Mouse (Mus musculus) bone marrow, adult 2 months (tissue): ENCODE results near the gene Tac4. TPM values are rescaled to one million over a fixed set of nuclear protein-coding genes. Genes with fewer than 3 reads are reported as not detected.

ENCODE experiments used
- H3K27ac ChIP-seq: fragments of 200-500 bp; 2 replicates; pipeline ENCODE4 v1.5.1; 2012; ENCODE audit warnings: low read depth, mild to moderate bottlenecking, control low read depth, inconsistent platforms, low read length; ENCODE audit not compliant: control insufficient read depth, poor library complexity, insufficient read depth
- H3K4me1 ChIP-seq: fragments of 200-500 bp; 2 replicates; pipeline ENCODE4 v1.6.1; 2011; ENCODE audit warnings: low read length; ENCODE audit not compliant: control insufficient read depth, insufficient read depth
- H3K4me3 ChIP-seq: fragments of 200-500 bp; replicated peaks from 2 replicates; pipeline ENCODE3; 2011; ENCODE audit warnings: mild to moderate bottlenecking, low read depth, low read length, control low read depth; ENCODE audit not compliant: control insufficient read depth
- CTCF ChIP-seq: fragments of 200-500 bp; IDR thresholded peaks from 2 replicates; pipeline ENCODE4 v1.5.1; 2011; ENCODE audit warnings: low read length, control low read depth; ENCODE audit not compliant: control insufficient read depth, insufficient read depth
- POLR2A ChIP-seq: fragments of 200-500 bp; IDR thresholded peaks from 2 replicates; pipeline ENCODE4 v1.6.1; 2011; ENCODE audit warnings: low read depth, mild to moderate bottlenecking, control low read depth, low read length, borderline replicate concordance; ENCODE audit not compliant: control insufficient read depth
- WGBS: fragments of 180-500 bp; shearing (Covaris S2); methylation state at CpG from one replicate; pipeline ENCODE4 v1.1.7; 2018; 5-methylcytosine and 5-hydroxymethylcytosine counted together
- polyA plus RNA-seq: library from polyadenylated mRNA; stranded (reverse); fragments of >200 nt; gene quantifications from 2 replicates; pipeline ENCODE4 v1.2.4, GENCODE M21; 2011; ENCODE audit warnings: low replicate concordance; ENCODE audit not compliant: missing spikeins, insufficient read depth, insufficient read length

The Tac4 gene
- polyA plus RNA-seq, 1 experiment = not detected

DNA sequence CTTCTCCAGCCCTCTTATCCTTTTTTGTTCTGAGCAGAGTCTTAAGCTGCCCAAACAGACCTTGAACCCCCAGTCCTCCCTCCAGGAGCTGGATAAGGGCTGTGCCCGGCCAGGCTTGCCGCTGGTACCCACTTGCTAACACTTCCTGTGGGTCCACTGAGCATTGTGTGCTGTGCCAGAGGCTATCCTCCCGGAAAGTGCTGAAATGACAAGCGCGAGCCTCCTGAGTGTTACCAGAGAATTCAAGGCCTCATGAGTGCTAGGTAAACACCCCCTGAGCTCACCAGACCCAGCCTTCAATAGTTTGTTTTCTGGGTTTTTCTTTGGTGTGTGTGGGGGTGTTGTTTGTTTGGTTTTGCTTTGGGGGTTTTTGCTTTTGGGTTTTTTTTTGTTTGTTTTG lies 33.9 kb upstream of the Tac4 start:
- WGBS = 82% methylated on average over 5 of the region's 5 CpGs
- TF ChIP-seq POLR2A (no peak), CTCF (no peak)
- H3K4me3 ChIP-seq = no peak overlapping the region
- no peak overlapping the region for H3K27ac ChIP-seq
- no peaks in the 10 kb centered on the region for H3K4me1 ChIP-seq

DNA sequence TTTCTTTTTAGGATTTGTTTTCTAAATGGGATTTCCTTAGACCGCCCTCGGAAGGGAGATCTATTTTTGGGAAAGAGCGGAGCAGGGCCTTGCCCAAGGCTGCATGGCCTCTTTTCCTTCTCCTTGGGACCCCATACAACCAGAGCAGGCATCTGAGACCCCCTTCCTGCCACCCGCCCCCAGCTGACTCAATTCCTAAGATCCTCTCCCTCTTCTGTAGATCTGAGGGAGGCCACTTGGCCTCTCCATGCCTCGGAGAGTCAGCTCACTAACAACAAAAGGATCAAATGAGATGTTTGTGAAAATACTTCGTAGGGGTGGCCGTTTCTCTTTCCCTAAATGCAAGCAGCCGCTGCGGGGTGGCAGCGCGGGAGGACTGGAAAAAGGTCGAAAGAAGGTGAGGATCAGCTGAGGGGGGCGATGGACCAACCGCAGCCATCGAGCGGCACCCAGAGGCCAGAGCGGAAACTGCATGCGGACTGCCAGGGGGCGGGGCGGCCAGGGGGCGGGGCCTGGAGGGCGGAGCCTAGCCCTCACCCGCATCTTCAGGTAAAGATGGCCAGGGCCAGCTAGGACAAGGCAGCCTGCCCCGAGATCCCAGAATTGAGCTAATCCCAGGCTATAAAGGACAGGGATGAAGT lies 29.5 kb upstream of the Tac4 start:
- no peaks in the 10 kb centered on the region for H3K4me1 ChIP-seq
- TF ChIP-seq POLR2A (no peak), CTCF (peak; percentile 50; the same call in 1 of the 2 replicates)
- H3K27ac ChIP-seq = no peak overlapping the region
- no peak overlapping the region for H3K4me3 ChIP-seq
- 15% methylated on average over 24 of the region's 24 CpGs for WGBS

DNA sequence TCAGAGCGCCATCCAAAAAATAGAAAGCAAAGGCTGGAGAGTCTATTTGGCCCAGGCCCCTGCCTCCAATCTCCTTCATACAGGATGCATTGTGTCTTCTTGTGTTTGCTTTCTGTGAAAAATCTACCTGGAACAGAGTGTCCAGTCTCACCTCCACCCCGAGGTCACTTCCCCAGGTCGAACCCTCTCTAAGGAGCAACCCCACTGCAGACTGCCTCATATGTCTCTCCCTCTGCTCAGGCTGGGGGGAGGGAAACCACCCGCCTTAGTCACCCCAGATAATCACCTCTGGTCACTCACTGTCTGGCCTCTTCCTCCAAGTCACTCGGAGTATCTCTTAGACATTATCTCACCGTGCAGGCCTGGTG lies 29.0 kb upstream of the Tac4 start:
- WGBS = 30% methylated on average over 6 of the region's 6 CpGs
- no peak overlapping the region for H3K4me3 ChIP-seq
- TF ChIP-seq CTCF (no peak), POLR2A (no peak)
- H3K27ac ChIP-seq = no peak overlapping the region
- H3K4me1 ChIP-seq = no peaks in the 10 kb centered on the region

DNA sequence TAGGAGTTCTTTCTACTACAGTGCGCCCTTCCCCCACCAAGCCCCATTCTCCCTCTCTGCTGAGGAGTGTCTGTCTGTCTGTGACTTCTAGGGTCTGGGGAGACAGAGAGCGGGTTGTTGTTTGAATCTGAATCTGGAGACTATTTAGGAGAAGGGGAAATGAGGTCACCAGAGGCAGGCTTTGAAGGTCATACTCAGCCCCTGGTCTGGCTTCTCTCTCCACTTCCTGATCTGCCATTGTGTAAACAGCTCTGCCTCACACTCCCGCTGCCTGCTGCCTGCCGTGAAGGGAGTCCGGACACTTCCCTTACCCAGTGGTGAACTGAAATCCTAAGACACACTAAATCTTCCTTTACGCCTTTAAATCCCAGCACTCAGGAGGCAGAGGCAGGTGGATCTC lies 22.9 kb upstream of the Tac4 start:
- H3K4me3 ChIP-seq = no peak overlapping the region
- no peaks in the 10 kb centered on the region for H3K4me1 ChIP-seq
- no peak for TF ChIP-seq POLR2A
- TF ChIP-seq CTCF = no peak
- H3K27ac ChIP-seq = no peak overlapping the region
- WGBS = 46% methylated on average over 6 of the region's 6 CpGs

DNA sequence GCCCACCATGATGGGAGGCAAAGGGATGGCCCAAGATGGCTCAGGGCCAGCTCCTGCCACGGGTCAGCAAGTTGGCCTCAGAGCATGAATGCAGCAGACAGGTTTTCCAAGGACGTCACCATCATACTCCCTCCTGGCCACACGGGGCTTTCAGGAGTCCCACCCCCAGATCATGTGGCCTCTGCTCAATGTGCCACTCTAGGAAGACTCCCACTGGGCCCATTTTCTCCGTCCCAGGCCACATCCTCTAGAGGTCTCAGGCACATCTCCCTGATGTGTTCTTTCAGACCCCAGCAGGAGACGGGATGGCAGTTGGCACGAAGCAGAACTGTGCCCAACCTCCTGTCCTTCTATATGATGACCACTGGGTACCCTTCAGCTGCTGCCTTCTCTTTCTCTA lies 18.7 kb upstream of the Tac4 start:
- 67% methylated on average over 6 of the region's 6 CpGs for WGBS
- Histone ChIP-seq H3K27ac (no peak overlapping the region), H3K4me3 (no peak overlapping the region), H3K4me1 (no peaks in the 10 kb centered on the region)
- TF ChIP-seq CTCF (no peak), POLR2A (no peak)

DNA sequence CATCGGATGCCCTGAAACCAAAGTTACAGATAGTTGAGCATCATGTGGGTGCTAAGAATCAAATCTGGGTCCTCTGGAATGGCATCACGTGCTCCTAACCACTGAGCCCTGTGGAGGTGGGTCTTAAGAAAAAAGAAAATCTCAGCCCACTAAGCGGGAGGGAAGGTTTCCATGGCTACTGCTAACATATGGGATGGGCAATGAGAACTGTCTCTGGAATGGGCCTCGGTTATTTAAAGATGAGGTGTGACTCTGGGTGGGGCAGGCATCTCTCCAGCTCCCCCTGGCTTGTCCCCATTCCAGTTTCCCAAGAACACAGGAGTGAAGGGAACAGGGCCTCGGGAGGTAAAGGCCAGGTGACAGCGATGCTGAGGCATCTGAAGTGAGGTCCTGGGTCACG lies 15.9 kb upstream of the Tac4 start:
- H3K4me3 ChIP-seq = no peak overlapping the region
- TF ChIP-seq POLR2A (no peak), CTCF (no peak)
- WGBS = 75% methylated on average over 7 of the region's 7 CpGs
- no peak overlapping the region for H3K27ac ChIP-seq
- H3K4me1 ChIP-seq = no peaks in the 10 kb centered on the region

DNA sequence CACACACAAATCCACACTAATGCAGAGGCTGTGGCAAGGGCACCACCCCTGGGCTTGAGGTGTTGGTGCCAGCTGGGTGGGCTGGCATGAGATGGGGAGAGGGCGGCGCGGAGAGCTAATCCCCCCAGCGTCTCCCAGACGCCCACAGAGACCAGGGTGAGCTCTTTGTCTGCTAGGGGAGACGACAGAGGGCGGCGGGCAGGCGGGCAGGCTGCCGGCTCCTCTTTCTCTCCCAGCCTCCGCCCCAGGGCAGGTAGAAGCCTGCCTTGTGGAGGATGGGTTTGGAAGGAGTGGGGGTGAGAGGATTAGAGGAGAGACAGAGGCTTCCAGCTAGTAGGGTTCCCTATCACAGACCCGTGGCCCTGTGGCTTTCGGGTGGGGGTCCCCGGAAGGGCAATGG lies 14.3 kb upstream of the Tac4 start:
- no peak overlapping the region for H3K4me3 ChIP-seq
- no peaks in the 10 kb centered on the region for H3K4me1 ChIP-seq
- TF ChIP-seq POLR2A (no peak), CTCF (no peak)
- no peak overlapping the region for H3K27ac ChIP-seq
- 83% methylated on average over 14 of the region's 14 CpGs for WGBS

DNA sequence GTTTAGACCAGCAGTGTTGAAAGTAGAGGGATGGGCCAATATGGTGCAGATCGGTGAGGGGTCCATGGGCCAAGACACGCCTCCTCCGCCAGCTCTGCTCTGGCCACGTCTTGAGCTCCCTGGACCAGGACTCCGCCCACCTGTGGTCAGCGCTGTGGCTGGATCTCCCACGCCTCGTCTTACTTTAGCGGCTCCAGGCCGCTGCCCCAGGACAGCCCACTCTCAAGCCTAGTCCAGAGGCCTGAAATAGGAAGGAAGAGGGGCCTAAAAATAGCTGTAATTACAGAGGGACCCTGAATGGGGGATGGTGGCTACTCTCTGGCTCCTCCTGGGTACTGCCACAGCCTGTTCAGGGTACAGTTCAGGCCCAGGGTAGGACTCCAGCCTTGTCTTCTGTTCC lies 11.2 kb upstream of the Tac4 start:
- no peak for TF ChIP-seq CTCF
- TF ChIP-seq POLR2A = no peak
- H3K27ac ChIP-seq = no peak overlapping the region
- 10% methylated on average over 10 of the region's 10 CpGs for WGBS

DNA sequence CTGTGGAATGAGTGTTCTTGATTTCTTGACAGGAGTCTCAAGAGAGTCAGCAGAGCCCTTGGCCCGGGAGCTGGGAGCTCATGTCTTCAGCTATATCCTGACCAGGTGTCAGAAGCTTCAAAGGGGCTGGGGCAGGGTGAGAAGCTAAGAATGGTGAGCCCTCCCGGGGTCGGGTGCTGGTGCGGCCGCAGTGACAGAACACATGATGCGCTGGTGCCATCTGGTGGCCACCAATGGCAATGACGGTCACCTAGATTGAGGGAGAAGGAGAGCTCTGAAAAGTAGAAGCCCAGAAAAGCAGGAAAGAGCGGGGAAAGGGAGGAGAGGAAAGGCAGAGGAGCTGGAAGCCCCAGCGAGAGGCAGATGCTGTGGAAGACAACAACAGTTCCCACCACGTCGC lies 10.0 kb upstream of the Tac4 start:
- no peak for TF ChIP-seq POLR2A
- peak; percentile 93 for TF ChIP-seq CTCF
- 7% methylated on average over 11 of the region's 11 CpGs for WGBS
- no peak overlapping the region for H3K27ac ChIP-seq
- H3K4me3 ChIP-seq = no peak overlapping the region
- H3K4me1 ChIP-seq = no peaks in the 10 kb centered on the region

More for the DNA sequence above, 11.2 kb upstream of the Tac4 start:
- H3K4me3 ChIP-seq = no peak overlapping the region
- no peaks in the 10 kb centered on the region for H3K4me1 ChIP-seq
